10 mouse cellular contexts compared by ENCODE assay signal in genomic region chr6:142993705-142994698, GRCm38 (mm10). TPM values are rescaled to one million over a fixed set of nuclear protein-coding genes. Genes with fewer than 3 reads are reported as not detected.
DNase-seq lines count a peak whose midpoint lies in the region; ATAC-seq and TF ChIP-seq lines count a peak whose summit lies in the region.
"Had no signal": no experiment of that assay in that cellular context is flagged by ENCODE, and none has a peak within 500 bp of the region (broad histone marks: within the 10 kb centered on the region; RNA-seq: fewer than 3 reads in every experiment).

No protein-coding gene starts in this region.

- H3K36me3 ChIP-seq in heart, embryonic 14.5 days (ENCODE audit: control insufficient read depth, insufficient read depth, low read length): no peaks in the 10 kb centered on the region
- H3K36me3 ChIP-seq in E14TG2a.4 (ENCODE audit: insufficient read depth, low read length): no peaks in the 10 kb centered on the region
- no peaks in the 10 kb centered on the region for H3K36me3 ChIP-seq in forebrain, embryonic 16.5 days (ENCODE audit: control insufficient read depth, insufficient read depth)
- H3K36me3 ChIP-seq in midbrain, embryonic 13.5 days: no peaks in the 10 kb centered on the region

- H3K4me1 ChIP-seq in heart, embryonic 14.5 days (ENCODE audit: control insufficient read depth in 2 of 2, insufficient read depth in 2 of 2, low read length in 2 of 2): peaks cover 2 to 7% of the 10 kb centered on the region in 2 experiments; a peak in 3 of 4 replicates
- peaks cover 85% of the 10 kb centered on the region for H3K4me1 ChIP-seq in E14TG2a.4 (replicated peaks; ENCODE audit: low read depth, low read length)
- peaks cover 13% of the 10 kb centered on the region for H3K4me1 ChIP-seq in forebrain, embryonic 16.5 days (replicated peaks; ENCODE audit: control insufficient read depth, insufficient read depth, low read length)
- H3K4me1 ChIP-seq in midbrain, embryonic 13.5 days (replicated peaks): peaks cover 39% of the 10 kb centered on the region

- H3K27me3 ChIP-seq in heart, embryonic 14.5 days (ENCODE audit: control insufficient read depth, insufficient read depth, low read length): no peaks in the 10 kb centered on the region
- 0 out of 2 replicates have a peak, but pooled peaks cover 3% of the 10 kb centered on the region for H3K27me3 ChIP-seq in E14TG2a.4 (ENCODE audit: insufficient read depth, low read length)
- H3K27me3 ChIP-seq in forebrain, embryonic 16.5 days (replicated peaks; ENCODE audit: control insufficient read depth, insufficient read depth, low read length): peaks cover 7% of the 10 kb centered on the region; the same call in 1 of the 2 replicates
- no peaks in the 10 kb centered on the region for H3K27me3 ChIP-seq in midbrain, embryonic 13.5 days

- no peak for DNase-seq in heart, postnatal 25 days (ENCODE audit: low spot score)
- DNase-seq in right cerebral cortex, adult 2 months (ENCODE audit: low spot score in 2 of 2): no peak
- no peak for DNase-seq in spleen, postnatal 10 days (ENCODE audit: low spot score in 2 of 2)
- no peak for DNase-seq in frontal cortex, postnatal 25 days (ENCODE audit: low spot score in 2 of 2)
- DNase-seq: cerebellum, postnatal 25 days; layer of hippocampus, postnatal 36 days had no signal

- H3K9me3 ChIP-seq in heart, embryonic 14.5 days (ENCODE audit: control insufficient read depth, low read length): no peaks in the 10 kb centered on the region
- H3K9me3 ChIP-seq in E14TG2a.4 (ENCODE audit: low read length): no peaks in the 10 kb centered on the region
- no peaks in the 10 kb centered on the region for H3K9me3 ChIP-seq in forebrain, embryonic 16.5 days (ENCODE audit: control insufficient read depth, low read length)
- no peaks in the 10 kb centered on the region for H3K9me3 ChIP-seq in midbrain, embryonic 13.5 days

- ATAC-seq in heart, embryonic 14.5 days (ENCODE audit: insufficient number of reproducible peaks, insufficient read depth, low FRiP score, low read depth): peak; percentile 65
- peak; percentile 18; the same call in 1 of the 2 replicates for ATAC-seq in forebrain, embryonic 16.5 days
- peak; percentile 57 for ATAC-seq in midbrain, embryonic 13.5 days

- H3K4me3 ChIP-seq in heart, embryonic 14.5 days (ENCODE audit: control insufficient read depth in 1 of 2, insufficient read depth in 1 of 2, low read depth in 1 of 2, low read length in 2 of 2): no peak overlapping the region
- 0 out of 2 replicates have a peak overlapping the region, but pooled peaks have one; percentile 7 for H3K4me3 ChIP-seq in E14TG2a.4 (replicated peaks; ENCODE audit: low read length)
- H3K4me3 ChIP-seq in forebrain, embryonic 16.5 days (replicated peaks; ENCODE audit: low read length): no peak overlapping the region
- H3K4me3 ChIP-seq in midbrain, embryonic 13.5 days (replicated peaks): no peak overlapping the region

- TF ChIP-seq CTCF in E14TG2a.4 (conservative IDR thresholded peaks at IDR 0.05; ENCODE audit: low read length): no peak

- peak overlapping the region; percentile 14 for H3K4me2 ChIP-seq in heart, embryonic 14.5 days (ENCODE audit: low read length)
- H3K4me2 ChIP-seq in forebrain, embryonic 16.5 days (ENCODE audit: low read length): no peak overlapping the region
- H3K4me2 ChIP-seq in midbrain, embryonic 13.5 days (replicated peaks): no peak overlapping the region

- no peak overlapping the region for H3K9ac ChIP-seq in heart, embryonic 14.5 days (ENCODE audit: low read length)
- H3K9ac ChIP-seq in forebrain, embryonic 16.5 days (replicated peaks; ENCODE audit: low read depth, low read length): no peak overlapping the region
- no peak overlapping the region for H3K9ac ChIP-seq in midbrain, embryonic 13.5 days (replicated peaks)

- intact Hi-C loops in heart, postnatal 25 days (cut with DNase I): no loop called here

- peak overlapping the region; percentile 62 to 78 for H3K27ac ChIP-seq in heart, embryonic 14.5 days (replicated peaks in 1 of 2; ENCODE audit: control insufficient read depth in 1 of 2, insufficient read depth in 1 of 2, low read depth in 2 of 2, low read length in 2 of 2)
- no peak overlapping the region for H3K27ac ChIP-seq in forebrain, embryonic 16.5 days (ENCODE audit: low read length)
- H3K27ac ChIP-seq in midbrain, embryonic 13.5 days: peak overlapping the region; percentile 65

- 23% methylated on average over 14 of the region's 14 CpGs for WGBS in heart, embryonic 14.5 days
- WGBS in forebrain, embryonic 16.5 days: 30% methylated on average over 14 of the region's 14 CpGs
- 28% methylated on average over 14 of the region's 14 CpGs for WGBS in midbrain, embryonic 13.5 days

RNA-seq across cellular contexts. Expression of gene St8sia1, which starts 29.8 kb away (rescaled TPM):
- 0.82 and 1.1 TPM in 2 replicates for polyA plus RNA-seq in heart, embryonic 14.5 days (2014; fragmentation: Nextera tagmentation; extraction: Ambion mirVana)
- total RNA-seq in heart, postnatal 25 days (2021): under 1 TPM; 0.20 to 0.31 TPM
- polyA plus RNA-seq in forebrain, embryonic 16.5 days (2015; fragmentation: Nextera tagmentation; extraction: Ambion mirVana): 6.4 and 6.7 TPM in 2 replicates
- polyA plus RNA-seq in midbrain, embryonic 13.5 days (2015; fragmentation: Nextera tagmentation; extraction: Ambion mirVana): 8.0 and 8.4 TPM in 2 replicates
